Mouse (Mus musculus) embryonic facial prominence, embryonic 12.5 days (tissue): ENCODE measurements at regions not wholly inside any gene's neighbourhood (a gene's known extent, or its start where the extent isn't known, plus 50 kb on each side); places are given as distances from the start of the nearest gene placed in this dataset.
"Not testable (repeated sequence)": the region's sequence is repeated elsewhere in the genome, so short reads cannot be mapped to it uniquely, and the experiment has no call there.

ENCODE experiments used
- ATAC-seq: fragments of 200-750 bp; cut with Nextera tagmentation; 2 replicates; pipeline ENCODE4 v1.8.0; 2017; ENCODE audit not compliant: insufficient number of reproducible peaks, insufficient read depth, low FRiP score, low TSS enrichment
- H3K27ac ChIP-seq: fragments of 300-500 bp; sonication (generic); 2 replicates; pipeline ENCODE4 v1.5.1; 2016; ENCODE audit warnings: mild to moderate bottlenecking
- H3K27me3 ChIP-seq: fragments of 300-500 bp; sonication (generic); 2 replicates; pipeline ENCODE4 v1.6.1; 2016; ENCODE audit warnings: mild to moderate bottlenecking, moderate library complexity
- H3K36me3 ChIP-seq: fragments of 300-500 bp; sonication (generic); 2 replicates; pipeline ENCODE4 v1.6.1; 2016; ENCODE audit warnings: mild to moderate bottlenecking
- H3K4me1 ChIP-seq: fragments of 300-500 bp; sonication (generic); 2 replicates; pipeline ENCODE4 v1.6.1; 2016
- H3K4me2 ChIP-seq: fragments of 300-500 bp; sonication (generic); replicated peaks from 2 replicates; pipeline ENCODE4 v1.6.1; 2016; ENCODE audit warnings: mild to moderate bottlenecking, moderate library complexity
- H3K4me3 ChIP-seq: fragments of 300-500 bp; sonication (generic); 2 replicates; pipeline ENCODE4 v1.5.1; 2016; ENCODE audit warnings: mild to moderate bottlenecking
- H3K9ac ChIP-seq: fragments of 300-500 bp; sonication (generic); 2 replicates; pipeline ENCODE4 v1.6.1; 2016; ENCODE audit warnings: mild to moderate bottlenecking, moderate library complexity
- H3K9me3 ChIP-seq: fragments of 300-500 bp; sonication (generic); 2 replicates; pipeline ENCODE4 v1.6.1; 2016; ENCODE audit warnings: mild to moderate bottlenecking, moderate library complexity
- WGBS: fragments of 180-500 bp; shearing (Covaris S2); methylation state at CpG from one replicate; pipeline ENCODE4 v1.1.7; 2016; 5-methylcytosine and 5-hydroxymethylcytosine counted together

DNA sequence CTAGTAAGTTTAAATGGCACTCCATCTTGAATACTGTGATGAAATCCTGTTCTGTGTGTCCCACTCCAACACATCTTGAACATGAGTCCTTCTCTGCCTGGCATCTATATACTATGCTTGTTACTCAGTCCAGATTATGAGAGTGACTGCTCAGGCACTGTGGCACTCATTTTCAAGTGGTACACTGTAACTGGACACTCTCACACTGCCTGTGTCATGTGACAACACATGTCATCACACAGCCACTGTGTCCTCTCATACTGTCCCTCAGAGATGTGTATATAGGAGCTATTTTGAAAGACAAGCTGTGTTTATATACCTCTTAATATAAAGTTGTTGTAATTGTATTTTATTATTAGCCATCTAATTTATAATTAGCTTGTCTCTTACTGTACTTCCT lies 89.0 kb upstream of the Spata13 start:
- Histone ChIP-seq H3K9me3 (no peaks in the 10 kb centered on the region), H3K4me1 (no peaks in the 10 kb centered on the region), H3K4me3 (no peak overlapping the region), H3K27me3 (no peaks in the 10 kb centered on the region), H3K36me3 (no peaks in the 10 kb centered on the region), H3K9ac (no peak overlapping the region), H3K4me2 (no peak overlapping the region), H3K27ac (no peak overlapping the region)
- no peak for ATAC-seq

DNA sequence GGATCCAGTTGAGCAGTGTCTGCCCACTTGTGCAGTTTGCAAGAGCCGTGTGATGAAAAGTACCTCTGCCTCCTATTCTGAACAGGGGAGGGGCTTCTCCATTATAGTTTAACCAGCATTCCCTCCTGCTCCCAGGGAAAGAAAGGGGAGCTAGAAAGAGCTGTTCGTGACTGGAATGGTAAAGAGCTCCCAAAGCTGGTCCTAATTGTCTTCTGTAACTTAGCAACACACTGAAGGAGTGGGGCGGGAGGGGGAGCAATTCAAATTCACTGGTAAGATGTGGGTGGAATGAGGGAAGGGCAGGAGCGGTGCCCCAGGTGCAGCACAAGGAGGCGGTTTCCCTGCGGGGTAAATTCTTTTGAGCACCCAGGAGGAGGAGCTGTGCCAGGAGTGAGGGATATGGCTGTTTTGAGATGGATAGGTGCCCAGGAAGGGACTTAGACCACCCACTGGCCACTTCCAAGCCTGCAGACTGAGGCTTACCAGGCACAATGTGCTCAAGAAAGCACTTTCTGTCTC lies 79.5 kb upstream of the Spata13 start:
- no peaks in the 10 kb centered on the region for H3K36me3 ChIP-seq
- no peaks in the 10 kb centered on the region for H3K9me3 ChIP-seq
- peak overlapping the region; percentile 57; the same call in 1 of the 2 replicates for H3K27ac ChIP-seq
- peak; percentile 80; the same call in 1 of the 2 replicates for ATAC-seq
- 8% methylated on average over 6 of the region's 6 CpGs for WGBS
- H3K4me3 ChIP-seq, result no peak overlapping the region
- H3K27me3 ChIP-seq, result no peaks in the 10 kb centered on the region
- H3K9ac ChIP-seq, result no peak overlapping the region
- peaks cover 15% of the 10 kb centered on the region; the same call in 1 of the 2 replicates for H3K4me1 ChIP-seq
- peak overlapping the region; percentile 10 for H3K4me2 ChIP-seq

DNA sequence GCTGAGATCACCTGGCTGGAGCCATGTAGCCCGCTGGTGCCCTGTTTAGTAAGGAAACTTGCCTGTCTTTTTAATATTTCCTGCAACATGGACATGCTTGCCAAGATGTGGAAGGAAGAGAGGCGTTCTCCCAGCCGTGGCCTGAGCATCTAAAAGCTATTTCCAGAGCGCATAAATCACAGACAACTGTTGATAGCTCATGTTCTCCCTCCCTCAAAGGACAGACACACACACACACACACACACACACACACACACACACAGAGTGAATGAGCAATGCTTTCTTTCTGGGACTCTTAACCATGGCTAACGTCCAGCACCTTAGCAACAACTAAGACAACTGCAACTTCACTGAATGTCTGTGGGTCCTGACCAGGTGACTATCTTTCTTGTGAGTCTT lies 77.3 kb upstream of the Spata13 start:
- ATAC-seq, result no peak
- no peaks in the 10 kb centered on the region for H3K36me3 ChIP-seq
- no peak overlapping the region for H3K9ac ChIP-seq
- WGBS, result 87% methylated on average over 5 of the region's 5 CpGs
- no peaks in the 10 kb centered on the region for H3K27me3 ChIP-seq
- no peak overlapping the region for H3K27ac ChIP-seq
- H3K4me2 ChIP-seq, result no peak overlapping the region
- no peaks in the 10 kb centered on the region for H3K9me3 ChIP-seq
- peaks cover 17% of the 10 kb centered on the region; the same call in 1 of the 2 replicates for H3K4me1 ChIP-seq
- no peak overlapping the region for H3K4me3 ChIP-seq

GRCm38 (mm10) chr14:60557020-60557419 lies 76.8 kb upstream of the Spata13 start:
- no peak for ATAC-seq
- Histone ChIP-seq H3K27ac (no peak overlapping the region), H3K4me2 (no peak overlapping the region), H3K27me3 (no peaks in the 10 kb centered on the region), H3K4me3 (no peak overlapping the region), H3K4me1 (peaks cover 17% of the 10 kb centered on the region; the same call in 1 of the 2 replicates), H3K9me3 (no peaks in the 10 kb centered on the region), H3K9ac (no peak overlapping the region), H3K36me3 (no peaks in the 10 kb centered on the region)
- WGBS, result 54% methylated on average over 4 of the region's 4 CpGs

GRCm38 (mm10) chr14:60559376-60559775 lies 74.4 kb upstream of the Spata13 start:
- H3K27me3 ChIP-seq, result no peaks in the 10 kb centered on the region
- no peak for ATAC-seq
- no peak overlapping the region for H3K4me3 ChIP-seq
- H3K36me3 ChIP-seq, result no peaks in the 10 kb centered on the region
- H3K27ac ChIP-seq, result no peak overlapping the region
- H3K9me3 ChIP-seq, result no peaks in the 10 kb centered on the region
- H3K4me2 ChIP-seq, result no peak overlapping the region
- 43% methylated on average over 5 of the region's 5 CpGs for WGBS
- peaks cover 8% of the 10 kb centered on the region; the same call in 1 of the 2 replicates for H3K4me1 ChIP-seq
- H3K9ac ChIP-seq, result no peak overlapping the region

DNA sequence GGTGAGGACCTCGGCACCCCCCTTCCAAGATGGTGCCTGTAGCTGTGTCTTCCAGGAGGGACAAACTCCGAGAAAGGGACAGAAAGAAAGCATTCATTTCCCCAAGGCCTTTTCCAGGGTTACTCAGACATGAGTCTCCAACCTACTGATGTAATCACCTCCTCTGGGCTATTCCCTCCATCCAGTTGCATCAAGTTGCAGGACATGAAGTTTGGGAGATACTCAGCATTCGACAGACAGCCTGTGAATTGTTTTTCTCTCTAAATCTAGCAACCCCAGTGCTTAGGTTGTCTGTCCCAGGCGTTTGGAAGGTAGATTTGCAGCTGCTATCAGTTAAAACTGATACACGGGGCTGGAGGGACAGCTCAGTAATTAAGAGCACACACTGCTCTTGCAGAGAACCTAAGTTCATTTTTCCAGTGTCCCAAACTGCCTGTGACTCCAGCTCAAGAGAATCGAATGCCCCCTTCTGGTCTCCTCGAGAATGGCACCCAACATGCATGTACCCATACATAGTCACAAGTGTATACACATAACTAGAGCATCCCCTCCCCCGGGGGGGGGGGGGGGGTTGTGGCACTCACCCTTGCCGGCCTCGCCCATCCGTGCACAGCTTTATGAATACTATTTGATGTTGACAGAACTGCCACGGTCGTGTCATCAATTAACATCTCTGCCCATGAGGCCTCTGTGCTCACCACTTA lies 73.8 kb upstream of the Spata13 start:
- Histone ChIP-seq H3K4me2 (no peak overlapping the region), H3K4me1 (peaks cover 3% of the 10 kb centered on the region; the same call in 1 of the 2 replicates), H3K9me3 (no peaks in the 10 kb centered on the region), H3K27ac (no peak overlapping the region), H3K9ac (no peak overlapping the region), H3K36me3 (no peaks in the 10 kb centered on the region), H3K4me3 (no peak overlapping the region), H3K27me3 (no peaks in the 10 kb centered on the region)
- WGBS, result 64% methylated on average over 13 of the region's 13 CpGs
- ATAC-seq, result peak; percentile 52; the same call in 1 of the 2 replicates

- no peaks in the 10 kb centered on the region for H3K9me3 ChIP-seq
- H3K27me3 ChIP-seq, result no peaks in the 10 kb centered on the region
- H3K4me1 ChIP-seq, result no peaks in the 10 kb centered on the region
- H3K4me2 ChIP-seq, result no peak overlapping the region
- H3K36me3 ChIP-seq, result no peaks in the 10 kb centered on the region
- WGBS, result 72% methylated on average over 5 of the region's 5 CpGs
- H3K27ac ChIP-seq, result no peak overlapping the region
- no peak overlapping the region for H3K9ac ChIP-seq
- H3K4me3 ChIP-seq, result no peak overlapping the region
- ATAC-seq, result no peak
Observed at GRCm38 (mm10) chr14:60576281-60576680, 57.5 kb upstream of the Spata13 start.

GRCm38 (mm10) chr14:60580131-60580530 lies 53.7 kb upstream of the Spata13 start:
- H3K9me3 ChIP-seq, H3K27ac ChIP-seq, ATAC-seq, H3K36me3 ChIP-seq, H3K4me1 ChIP-seq, H3K27me3 ChIP-seq, H3K9ac ChIP-seq, H3K4me3 ChIP-seq, H3K4me2 ChIP-seq: not testable (repeated sequence)
